Mouse (Mus musculus): Measurements from ENCODE around the gene Rai14. TPM values are rescaled to one million over a fixed set of nuclear protein-coding genes. Genes with fewer than 3 reads are reported as not detected.

The Rai14 gene
- polyA plus RNA-seq, 1 experiment from 2014 or later, result 55.3 TPM

GRCm38 (mm10) chr15:10722629-10723339 lies 8.4 kb upstream of the Rai14 start:
- no peaks in the 10 kb centered on the region for H3K27me3 ChIP-seq
- DNase-seq (ENCODE audit: low read depth, low spot score) (no peak), ATAC-seq (no peak)
- ChIA-PET POLR2A (interaction anchor here (0.6 to 0.8 kb wide), 2 partner anchors 34 to 94 kb away, joined by 3 read pairs; no protein-coding TSS in a partner anchor), CTCF (no interaction called here)
- in situ Hi-C loops (cut with MboI; ENCODE audit: low pct_unique_long_range_greater_than_20kb), result no loop called here
- TF ChIP-seq CTCF (IDR thresholded peaks at IDR 0.05), result no peak

GRCm38 (mm10) chr15:10721259-10721781 lies 6.9 kb upstream of the Rai14 start:
- DNase-seq (ENCODE audit: low read depth, low spot score), result no peak
- CTCF ChIA-PET, result interaction anchor here (0.7 kb wide), 1 partner anchor 14 kb away, joined by 3 read pairs; no protein-coding TSS in a partner anchor
- no peaks in the 10 kb centered on the region for H3K27me3 ChIP-seq
- in situ Hi-C loops (cut with MboI; ENCODE audit: low pct_unique_long_range_greater_than_20kb), result no loop called here
- POLR2A ChIA-PET, result no interaction called here
- no peak for TF ChIP-seq CTCF (IDR thresholded peaks at IDR 0.05)
- ATAC-seq, result no peak

GRCm38 (mm10) chr15:10720671-10721070 lies 6.2 kb upstream of the Rai14 start:
- ChIA-PET CTCF (no interaction called here), POLR2A (interaction anchor here (0.7 kb wide), 2 partner anchors 180 to 704 kb away, joined by 3 to 9 read pairs; no protein-coding TSS in a partner anchor)
- no peaks in the 10 kb centered on the region for H3K27me3 ChIP-seq
- TF ChIP-seq CTCF (IDR thresholded peaks at IDR 0.05), result no peak
- DNase-seq (ENCODE audit: low read depth, low spot score) (no peak), ATAC-seq (no peak)
- in situ Hi-C loops (cut with MboI; ENCODE audit: low pct_unique_long_range_greater_than_20kb), result no loop called here

- no peak for ATAC-seq
- in situ Hi-C loops (cut with MboI; ENCODE audit: low pct_unique_long_range_greater_than_20kb), result no loop called here
- CTCF ChIA-PET, result no interaction called here
These were observed 5.8 kb upstream of the Rai14 start for GRCm38 (mm10) chr15:10720188-10720587.

GRCm38 (mm10) chr15:10719511-10719910 lies 5.1 kb upstream of the Rai14 start:
- ATAC-seq (no peak), DNase-seq (ENCODE audit: low read depth, low spot score) (no peak)
- in situ Hi-C loops (cut with MboI; ENCODE audit: low pct_unique_long_range_greater_than_20kb), result loop anchor here (5.0 to 10.0 kb wide), 3 partner anchors 75 to 232 kb away; partner anchors contain the start of genes Brix1 and Rad1
- no peaks in the 10 kb centered on the region for H3K27me3 ChIP-seq
- ChIA-PET POLR2A (no interaction called here), CTCF (no interaction called here)
- no peak for TF ChIP-seq CTCF (IDR thresholded peaks at IDR 0.05)

More at GRCm38 (mm10) chr15:10720188-10720587, 5.8 kb upstream of the Rai14 start:
- TF ChIP-seq CTCF (IDR thresholded peaks at IDR 0.05), result no peak
- no peaks in the 10 kb centered on the region for H3K27me3 ChIP-seq
- POLR2A ChIA-PET, result interaction anchor here (0.7 kb wide), 2 partner anchors 180 to 704 kb away, joined by 3 to 9 read pairs; no protein-coding TSS in a partner anchor
- DNase-seq (ENCODE audit: low read depth, low spot score), result no peak

GRCm38 (mm10) chr15:10718763-10719162 lies 4.3 kb upstream of the Rai14 start:
- in situ Hi-C loops (cut with MboI; ENCODE audit: low pct_unique_long_range_greater_than_20kb), result loop anchor here (5.0 to 10.0 kb wide), 3 partner anchors 76 to 231 kb away; partner anchors contain the start of genes Brix1 and Rad1
- ChIA-PET POLR2A (no interaction called here), CTCF (no interaction called here)
- ATAC-seq (no peak), DNase-seq (ENCODE audit: low read depth, low spot score) (no peak)
- H3K27me3 ChIP-seq, result no peaks in the 10 kb centered on the region
- TF ChIP-seq CTCF (IDR thresholded peaks at IDR 0.05), result no peak

GRCm38 (mm10) chr15:10717284-10717683 lies 2.9 kb upstream of the Rai14 start:
- H3K27me3 ChIP-seq, result no peaks in the 10 kb centered on the region
- in situ Hi-C loops (cut with MboI; ENCODE audit: low pct_unique_long_range_greater_than_20kb), result loop anchor here (5.0 to 10.0 kb wide), 3 partner anchors 78 to 230 kb away; partner anchors contain the start of genes Brix1 and Rad1
- ATAC-seq (no peak), DNase-seq (ENCODE audit: low read depth, low spot score) (no peak)
- POLR2A ChIA-PET, result interaction anchor here (0.7 kb wide), 1 partner anchor 744 kb away, joined by 3 read pairs; no protein-coding TSS in a partner anchor
- CTCF ChIA-PET, result no interaction called here
- no peak for TF ChIP-seq CTCF (IDR thresholded peaks at IDR 0.05)

GRCm38 (mm10) chr15:10715966-10716365 lies 1.5 kb upstream of the Rai14 start:
- ChIA-PET CTCF (interaction anchor here (0.9 to 1.5 kb wide), 4 partner anchors 23 to 215 kb away, joined by 3 to 4 read pairs (median 3); no protein-coding TSS in a partner anchor), POLR2A (interaction anchor here (0.6 kb wide), 1 partner anchor 40 kb away, joined by 3 read pairs; no protein-coding TSS in a partner anchor)
- no peak for DNase-seq (ENCODE audit: low read depth, low spot score)
- no peak for ATAC-seq
- in situ Hi-C loops (cut with MboI; ENCODE audit: low pct_unique_long_range_greater_than_20kb), result loop anchor here (5.0 to 10.0 kb wide), 3 partner anchors 79 to 229 kb away; partner anchors contain the start of genes Brix1 and Rad1
- no peaks in the 10 kb centered on the region for H3K27me3 ChIP-seq
- TF ChIP-seq CTCF (IDR thresholded peaks at IDR 0.05), result no peak

GRCm38 (mm10) chr15:10715139-10715505 lies 698 bp upstream of the Rai14 start:
- DNase-seq (ENCODE audit: low read depth, low spot score), result no peak
- no peak for TF ChIP-seq CTCF (IDR thresholded peaks at IDR 0.05)
- POLR2A ChIA-PET, result interaction anchor here (1.2 kb wide), 2 partner anchors 9 to 70 kb away, joined by 4 to 5 read pairs; no protein-coding TSS in a partner anchor
- in situ Hi-C loops (cut with MboI; ENCODE audit: low pct_unique_long_range_greater_than_20kb), result loop anchor here (5.0 to 10.0 kb wide), 3 partner anchors 80 to 228 kb away; partner anchors contain the start of genes Brix1 and Rad1
- no peaks in the 10 kb centered on the region for H3K27me3 ChIP-seq
- ATAC-seq, result peak; percentile 72
- CTCF ChIA-PET, result interaction anchor here (0.9 to 1.5 kb wide), 6 partner anchors 22 to 214 kb away, joined by 3 to 4 read pairs (median 3); no protein-coding TSS in a partner anchor

GRCm38 (mm10) chr15:10713626-10714316 lies 653 bp downstream of the Rai14 start:
- TF ChIP-seq CTCF (IDR thresholded peaks at IDR 0.05), result no peak
- H3K27me3 ChIP-seq, result no peaks in the 10 kb centered on the region
- DNase-seq (ENCODE audit: low read depth, low spot score), result no peak
- no peak for ATAC-seq
- ChIA-PET CTCF (interaction anchor here (1.0 kb wide), 3 partner anchors 11 to 159 kb away, joined by 3 read pairs; no protein-coding TSS in a partner anchor), POLR2A (interaction anchor here (1.0 to 1.4 kb wide), 4 partner anchors 52 to 155 kb away, joined by 3 to 5 read pairs (median 3); no protein-coding TSS in a partner anchor)
- in situ Hi-C loops (cut with MboI; ENCODE audit: low pct_unique_long_range_greater_than_20kb), result loop anchor here (10.0 kb wide), 1 partner anchor 81 kb away; no protein-coding TSS in a partner anchor

All from Patski (cell line).